Mouse (Mus musculus) lung, embryonic 14.5 days (tissue): ENCODE measurements around the gene Tomm20l. TPM values are rescaled to one million over a fixed set of nuclear protein-coding genes. Genes with fewer than 3 reads are reported as not detected.
A peak's percentile ranks its signal among the peaks of the same experiment; 100 is the strongest.

Source experiments
- ATAC-seq: fragments of 200-750 bp; cut with Nextera tagmentation; 2 replicates; pipeline ENCODE4 v1.8.0; 2017; ENCODE audit warnings: mild to moderate bottlenecking, moderate TSS enrichment, moderate library complexity; ENCODE audit not compliant: insufficient read depth
- DNase-seq: peaks from one replicate; pipeline ENCODE4 v3.0.0-alpha.2; 2015
- H3K27ac ChIP-seq: fragments of 300-500 bp; sonication (generic); 2 replicates; pipeline ENCODE4 v1.5.1; 2014; ENCODE audit warnings: low read depth, mild to moderate bottlenecking, moderate library complexity
- H3K27me3 ChIP-seq: fragments of 300-500 bp; sonication (generic); 2 replicates; pipeline ENCODE4 v1.6.1; 2014; ENCODE audit warnings: low read length, control low read depth; ENCODE audit not compliant: insufficient read depth
- H3K36me3 ChIP-seq: fragments of 300-500 bp; sonication (generic); 2 replicates; pipeline ENCODE4 v1.6.1; 2014; ENCODE audit warnings: control low read depth; ENCODE audit not compliant: insufficient read depth
- H3K4me1 ChIP-seq: fragments of 300-500 bp; sonication (generic); 2 replicates; pipeline ENCODE4 v1.6.1; 2014; ENCODE audit warnings: antibody characterized with exemption, control low read depth; ENCODE audit not compliant: insufficient read depth
- H3K4me2 ChIP-seq: fragments of 300-500 bp; sonication (generic); 2 replicates; pipeline ENCODE4 v1.6.1; 2014; ENCODE audit warnings: mild to moderate bottlenecking
- H3K4me3 ChIP-seq: fragments of 300-500 bp; sonication (generic); 2 replicates; pipeline ENCODE4 v1.5.1; 2014; ENCODE audit warnings: low read depth, low read length
- H3K9ac ChIP-seq: fragments of 300-500 bp; sonication (generic); 2 replicates; pipeline ENCODE4 v1.6.1; 2014
- H3K9me3 ChIP-seq: fragments of 300-500 bp; sonication (generic); 2 replicates; pipeline ENCODE4 v1.6.1; 2016; ENCODE audit warnings: low read depth, low read length, control low read depth
- CTCF ChIP-seq: IDR thresholded peaks from 2 replicates; pipeline ENCODE4 v1.5.1; 2016; ENCODE audit warnings: antibody characterized with exemption, low read depth
- WGBS: fragments of 180-500 bp; shearing (Covaris S2); extraction: QIAGEN DNeasy Blood & Tissue Kit; methylation state at CpG from one replicate; pipeline ENCODE4 v1.1.7; 2014; 5-methylcytosine and 5-hydroxymethylcytosine counted together
- polyA plus RNA-seq: library from polyadenylated mRNA; unstranded; fragments of >200 nt; fragmentation: Nextera tagmentation; extraction: Ambion mirVana; gene quantifications from 2 replicates; pipeline ENCODE4 v1.2.1, GENCODE M21; 2014

Tomm20l gene
- polyA plus RNA-seq, 1 experiment from 2014 or later, result not detected

DNA sequence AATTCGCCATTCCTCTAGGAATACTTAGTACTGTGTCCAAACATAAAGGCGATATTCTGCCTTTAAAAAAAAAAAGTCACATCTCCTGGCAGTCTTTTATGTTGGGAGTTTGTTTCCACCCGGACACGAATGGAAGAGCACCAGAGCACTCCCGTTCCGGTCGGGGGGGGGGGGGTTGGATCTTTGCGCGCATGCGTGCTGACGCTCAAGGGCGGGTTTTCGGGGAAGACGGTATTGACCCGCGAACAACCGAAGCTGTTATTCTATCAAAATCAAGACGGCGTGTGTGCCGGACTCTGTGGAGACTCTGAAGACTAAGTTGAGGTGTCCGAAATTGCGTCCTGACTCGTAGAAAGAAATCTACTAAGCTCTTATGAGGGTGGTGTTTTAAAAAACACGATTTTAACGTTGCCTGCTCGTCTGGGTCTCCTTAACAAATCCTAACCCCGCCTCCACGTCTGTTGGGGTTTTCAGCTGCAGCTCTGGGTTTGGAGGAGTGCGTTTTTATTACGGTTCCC is 25.8 kb downstream of the Tomm20l start:
- no peak for TF ChIP-seq CTCF
- no peaks in the 10 kb centered on the region for H3K27me3 ChIP-seq
- no peaks in the 10 kb centered on the region for H3K9me3 ChIP-seq
- H3K4me1 ChIP-seq, result no peaks in the 10 kb centered on the region
- H3K9ac ChIP-seq, result peak overlapping the region; percentile 88
- H3K4me2 ChIP-seq, result peak overlapping the region; percentile 78
- peaks cover 36% of the 10 kb centered on the region for H3K36me3 ChIP-seq
- H3K27ac ChIP-seq, result peak overlapping the region; percentile 70
- ATAC-seq, result peak; percentile 83
- WGBS, result under 1% methylated on average over 30 of the region's 30 CpGs
- peak overlapping the region; percentile 82 for H3K4me3 ChIP-seq
- DNase-seq, result peak; percentile 97

DNA sequence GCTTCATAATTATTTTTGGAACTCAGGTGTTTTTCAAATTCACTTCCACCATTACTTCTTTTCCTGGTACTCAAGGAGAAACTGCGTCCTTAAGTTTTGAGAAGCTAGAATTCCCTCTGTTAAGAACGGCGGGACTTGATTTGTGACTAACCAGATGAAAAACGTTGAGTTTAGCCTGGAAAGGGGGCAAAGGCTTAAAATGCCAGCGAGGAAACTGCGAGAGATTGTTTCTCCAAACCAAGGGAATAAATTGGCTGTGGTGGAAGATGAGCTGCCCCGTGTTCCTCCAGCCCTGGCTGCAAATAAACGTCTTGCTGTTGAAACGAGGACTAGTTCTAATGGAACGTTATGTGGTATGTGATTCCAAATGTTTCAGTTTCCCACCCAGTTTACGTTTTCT is 26.5 kb downstream of the Tomm20l start:
- peak overlapping the region; percentile 82 for H3K4me3 ChIP-seq
- peaks cover 36% of the 10 kb centered on the region for H3K36me3 ChIP-seq
- TF ChIP-seq CTCF, result no peak
- H3K27me3 ChIP-seq, result no peaks in the 10 kb centered on the region
- ATAC-seq, result no peak
- no peaks in the 10 kb centered on the region for H3K9me3 ChIP-seq
- 2% methylated on average over 11 of the region's 11 CpGs for WGBS
- peak overlapping the region; percentile 88 for H3K9ac ChIP-seq
- no peak overlapping the region for H3K27ac ChIP-seq
- H3K4me1 ChIP-seq, result no peaks in the 10 kb centered on the region
- peak; percentile 15 for DNase-seq
- H3K4me2 ChIP-seq, result peak overlapping the region; percentile 78

DNA sequence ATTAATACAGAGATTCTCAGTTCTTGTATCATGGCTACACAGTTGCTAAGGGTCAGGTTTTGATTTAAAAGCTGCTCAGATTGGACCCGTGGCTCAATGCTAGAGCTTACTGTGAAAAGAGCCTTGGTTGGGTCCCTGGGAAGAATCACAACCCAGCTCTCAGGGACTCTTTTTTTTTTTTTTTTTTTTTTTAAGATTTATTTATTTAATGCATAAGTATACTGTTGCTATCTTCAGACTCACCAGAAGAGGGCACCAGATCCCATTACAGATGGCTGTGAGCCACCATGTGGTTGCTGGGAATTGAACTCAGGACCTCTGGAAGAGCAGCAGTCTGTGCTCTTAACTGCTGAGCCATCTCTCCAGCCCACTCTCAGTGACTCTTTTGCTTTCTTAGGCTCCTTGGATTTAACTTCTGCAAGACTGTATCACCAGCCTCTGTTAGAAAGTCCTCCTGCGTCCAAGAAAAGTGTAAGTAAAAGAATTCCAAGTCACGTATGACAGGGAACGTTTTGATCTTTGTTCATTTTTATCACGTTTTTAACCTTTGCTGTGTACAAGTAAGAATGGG is 28.1 kb downstream of the Tomm20l start:
- Histone ChIP-seq H3K9me3 (no peaks in the 10 kb centered on the region), H3K4me2 (peak overlapping the region; percentile 78; the same call in 1 of the 2 replicates), H3K9ac (no peak overlapping the region), H3K36me3 (peaks cover 44% of the 10 kb centered on the region), H3K4me3 (no peak overlapping the region), H3K27me3 (no peaks in the 10 kb centered on the region), H3K27ac (no peak overlapping the region), H3K4me1 (no peaks in the 10 kb centered on the region)
- WGBS, result 78% methylated on average over 5 of the region's 5 CpGs
- ATAC-seq, result no peak
- peak; percentile 32 for TF ChIP-seq CTCF
- no peak for DNase-seq

DNA sequence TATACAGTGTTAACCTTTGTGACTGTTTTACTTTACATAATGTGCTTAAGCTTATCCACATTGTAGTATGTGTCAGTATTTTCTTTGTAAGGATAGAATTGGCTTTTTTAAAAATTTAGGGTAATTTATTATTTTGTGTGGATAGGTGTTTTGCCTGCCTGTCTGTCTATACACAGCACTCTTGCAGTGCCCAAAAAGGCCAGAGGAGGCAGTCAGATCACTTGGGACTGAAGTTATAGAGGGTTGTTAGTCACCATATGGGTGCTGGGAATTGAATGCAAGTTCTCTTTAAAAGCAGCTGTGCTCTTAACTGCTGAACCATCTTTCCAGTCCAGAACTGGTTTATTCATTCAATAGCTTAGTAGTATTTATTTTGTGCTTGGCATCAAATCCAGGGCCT is 30.0 kb downstream of the Tomm20l start:
- H3K36me3 ChIP-seq, result peaks cover 58% of the 10 kb centered on the region
- H3K4me2 ChIP-seq, result no peak overlapping the region
- no peak overlapping the region for H3K4me3 ChIP-seq
- no peak; the same call in 1 of the 2 replicates for TF ChIP-seq CTCF
- no peaks in the 10 kb centered on the region for H3K9me3 ChIP-seq
- no peak for DNase-seq
- no peaks in the 10 kb centered on the region for H3K27me3 ChIP-seq
- H3K9ac ChIP-seq, result no peak overlapping the region
- no peak overlapping the region for H3K27ac ChIP-seq
- ATAC-seq, result no peak
- no peaks in the 10 kb centered on the region for H3K4me1 ChIP-seq

DNA sequence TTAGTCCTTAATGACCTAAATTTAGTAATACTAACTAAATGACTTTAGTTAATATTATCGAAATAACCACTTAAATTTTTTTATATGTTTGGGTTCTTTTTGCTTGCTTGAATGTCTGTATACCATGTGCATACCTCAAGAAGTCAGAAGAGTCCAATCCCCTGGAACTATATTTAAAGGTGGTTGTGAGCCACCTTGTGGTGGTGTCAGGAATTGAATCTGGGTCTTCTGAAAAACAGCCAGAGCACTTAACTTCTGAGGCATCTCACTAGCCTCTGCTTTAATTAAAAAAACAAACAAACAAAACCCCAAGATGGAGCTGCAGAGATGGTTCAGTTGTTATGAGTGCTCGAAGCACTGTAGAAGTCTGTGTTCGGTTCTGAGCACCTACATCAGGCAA is 36.4 kb downstream of the Tomm20l start:
- 75% methylated on average over 3 of the region's 3 CpGs for WGBS
- H3K27me3 ChIP-seq, result no peaks in the 10 kb centered on the region
- H3K9ac ChIP-seq, result no peak overlapping the region
- H3K9me3 ChIP-seq, result no peaks in the 10 kb centered on the region
- no peak overlapping the region for H3K27ac ChIP-seq
- H3K4me3 ChIP-seq, result no peak overlapping the region
- ATAC-seq (no peak), DNase-seq (peak; percentile 73)
- peak; percentile 68 for TF ChIP-seq CTCF
- no peaks in the 10 kb centered on the region for H3K4me1 ChIP-seq
- H3K4me2 ChIP-seq, result no peak overlapping the region
- peaks cover 79% of the 10 kb centered on the region for H3K36me3 ChIP-seq

DNA sequence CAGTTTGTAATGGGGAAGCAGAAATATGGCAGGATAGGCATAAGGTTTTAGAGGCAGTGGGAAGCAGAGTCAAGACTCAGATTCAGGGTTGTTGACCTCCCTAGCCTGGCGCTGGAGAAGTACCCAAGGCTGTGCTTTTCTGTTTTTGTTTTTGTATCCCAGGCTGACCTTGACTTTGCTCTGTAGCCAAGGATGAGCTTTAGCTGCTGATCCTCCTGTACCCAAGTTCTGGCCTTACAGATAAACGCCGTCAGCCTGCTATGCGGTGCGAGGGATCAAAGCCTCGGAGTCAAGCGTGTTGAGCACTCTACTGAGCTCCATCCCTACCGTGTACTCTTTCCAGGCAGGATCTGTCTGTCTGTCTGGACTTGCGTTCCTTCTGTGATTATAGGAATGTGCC is 37.6 kb downstream of the Tomm20l start:
- no peak overlapping the region for H3K4me3 ChIP-seq
- no peak overlapping the region for H3K4me2 ChIP-seq
- H3K27ac ChIP-seq, result no peak overlapping the region
- H3K27me3 ChIP-seq, result no peaks in the 10 kb centered on the region
- no peak overlapping the region for H3K9ac ChIP-seq
- peaks cover 79% of the 10 kb centered on the region for H3K36me3 ChIP-seq
- TF ChIP-seq CTCF, result no peak
- WGBS, result 93% methylated on average over 9 of the region's 9 CpGs
- no peak for DNase-seq
- no peaks in the 10 kb centered on the region for H3K9me3 ChIP-seq
- no peaks in the 10 kb centered on the region for H3K4me1 ChIP-seq
- ATAC-seq, result no peak

DNA sequence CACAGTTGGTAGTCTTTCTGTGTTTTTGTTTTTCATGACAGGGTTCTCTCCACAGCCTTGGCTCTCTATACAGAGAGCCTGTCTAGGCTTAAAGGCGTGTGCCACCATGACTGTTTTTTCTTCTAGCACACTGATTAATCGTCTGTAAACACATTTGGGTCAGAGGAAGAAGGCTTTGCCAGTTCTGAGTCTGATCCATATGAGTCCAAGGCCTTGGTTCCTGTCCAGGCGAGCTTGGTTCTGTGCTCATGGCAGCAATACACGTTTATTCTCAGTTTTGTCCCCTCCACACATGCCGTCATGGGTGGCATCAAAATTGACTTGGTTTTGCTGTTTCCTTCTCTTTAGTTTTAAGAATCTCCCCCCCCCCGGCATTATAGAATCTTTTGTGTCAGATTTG is 38.2 kb downstream of the Tomm20l start:
- Histone ChIP-seq H3K36me3 (peaks cover 75% of the 10 kb centered on the region), H3K9ac (no peak overlapping the region), H3K9me3 (no peaks in the 10 kb centered on the region), H3K27ac (no peak overlapping the region), H3K4me1 (no peaks in the 10 kb centered on the region), H3K27me3 (no peaks in the 10 kb centered on the region), H3K4me3 (no peak overlapping the region), H3K4me2 (no peak overlapping the region)
- WGBS, result 87% methylated on average over 6 of the region's 6 CpGs
- ATAC-seq, result no peak
- no peak for TF ChIP-seq CTCF
- DNase-seq, result no peak

DNA sequence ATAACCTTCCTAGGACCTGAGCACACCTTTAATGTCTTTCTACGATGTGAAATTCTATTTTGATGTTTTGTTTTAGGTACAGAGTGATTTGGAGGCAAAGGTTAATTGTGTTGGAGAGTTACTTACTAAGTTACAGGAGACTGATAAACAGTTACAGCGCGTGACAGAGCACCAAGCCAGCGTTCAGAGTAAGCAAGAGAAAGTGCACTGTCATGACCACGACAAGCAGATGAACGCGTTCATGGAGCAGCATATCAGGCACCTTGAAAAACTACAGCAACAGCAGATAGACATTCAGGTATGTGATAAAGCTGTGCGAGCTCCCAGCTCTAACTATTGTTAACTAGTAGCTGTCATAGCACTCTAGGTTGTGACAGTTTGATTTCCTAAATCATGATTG is 38.9 kb downstream of the Tomm20l start:
- Histone ChIP-seq H3K4me1 (no peaks in the 10 kb centered on the region), H3K36me3 (peaks cover 75% of the 10 kb centered on the region), H3K9me3 (no peaks in the 10 kb centered on the region), H3K27ac (no peak overlapping the region), H3K4me2 (no peak overlapping the region), H3K27me3 (no peaks in the 10 kb centered on the region), H3K9ac (no peak overlapping the region), H3K4me3 (no peak overlapping the region)
- TF ChIP-seq CTCF, result no peak
- ATAC-seq (no peak), DNase-seq (no peak)
- WGBS, result 90% methylated on average over 8 of the region's 8 CpGs
